Mouse (Mus musculus): ENCODE data around the gene D10Wsu102e.
"Not testable (repeated sequence)": the region's sequence is repeated elsewhere in the genome, so short reads cannot be mapped to it uniquely, and the experiment has no call there.

Gene D10Wsu102e

GRCm38 (mm10) chr10:83346359-83346736 is 13.7 kb upstream of the D10Wsu102e start:
- no peak for DNase-seq (ENCODE audit: low read depth, low spot score)

GRCm38 (mm10) chr10:83347494-83347893 is 12.5 kb upstream of the D10Wsu102e start:
- no peak for DNase-seq (ENCODE audit: low read depth, low spot score)

GRCm38 (mm10) chr10:83350689-83351088 is 9.3 kb upstream of the D10Wsu102e start:
- no peak for DNase-seq (ENCODE audit: low read depth, low spot score)

- DNase-seq (ENCODE audit: low read depth, low spot score) = not testable (repeated sequence)
Observed at GRCm38 (mm10) chr10:83351779-83352178, 8.2 kb upstream of the D10Wsu102e start.

GRCm38 (mm10) chr10:83353680-83354332 is 6.2 kb upstream of the D10Wsu102e start:
- no peak for DNase-seq (ENCODE audit: low read depth, low spot score)

GRCm38 (mm10) chr10:83354333-83354719 is 5.7 kb upstream of the D10Wsu102e start:
- peak; percentile 17 for DNase-seq (ENCODE audit: low read depth, low spot score)

- no peak for DNase-seq (ENCODE audit: low read depth, low spot score)
Observed at GRCm38 (mm10) chr10:83356416-83356815, 3.6 kb upstream of the D10Wsu102e start.

GRCm38 (mm10) chr10:83359451-83359850 is 570 bp upstream of the D10Wsu102e start:
- DNase-seq (ENCODE audit: low read depth, low spot score) = no peak

GRCm38 (mm10) chr10:83360356-83360755 is 335 bp downstream of the D10Wsu102e start:
- DNase-seq (ENCODE audit: low read depth, low spot score) = no peak

GRCm38 (mm10) chr10:83361643-83362382 is 1.8 kb downstream of the D10Wsu102e start:
- peak; percentile 21 for DNase-seq (ENCODE audit: low read depth, low spot score)

- DNase-seq (ENCODE audit: low read depth, low spot score) = no peak
Observed at GRCm38 (mm10) chr10:83363451-83363850, 3.4 kb downstream of the D10Wsu102e start.

GRCm38 (mm10) chr10:83368918-83369317 is 8.9 kb downstream of the D10Wsu102e start:
- no peak for DNase-seq (ENCODE audit: low read depth, low spot score)

- DNase-seq (ENCODE audit: low read depth, low spot score) = no peak
Observed at GRCm38 (mm10) chr10:83374045-83374656, 14.1 kb downstream of the D10Wsu102e start.

- DNase-seq (ENCODE audit: low read depth, low spot score) = not testable (repeated sequence)
Observed at GRCm38 (mm10) chr10:83375458-83375857, 15.4 kb downstream of the D10Wsu102e start.

GRCm38 (mm10) chr10:83376911-83377682 is 17.1 kb downstream of the D10Wsu102e start:
- no peak for DNase-seq (ENCODE audit: low read depth, low spot score)

GRCm38 (mm10) chr10:83378083-83378833 is 18.2 kb downstream of the D10Wsu102e start:
- DNase-seq (ENCODE audit: low read depth, low spot score) = no peak

- DNase-seq (ENCODE audit: low read depth, low spot score) = no peak
Observed at GRCm38 (mm10) chr10:83380501-83380900, 20.5 kb downstream of the D10Wsu102e start.

GRCm38 (mm10) chr10:83382528-83382927 is 22.5 kb downstream of the D10Wsu102e start:
- DNase-seq (ENCODE audit: low read depth, low spot score) = no peak

GRCm38 (mm10) chr10:83382988-83383387 is 23.0 kb downstream of the D10Wsu102e start:
- DNase-seq (ENCODE audit: low read depth, low spot score) = no peak

GRCm38 (mm10) chr10:83383863-83384262 is 23.8 kb downstream of the D10Wsu102e start:
- DNase-seq (ENCODE audit: low read depth, low spot score) = no peak
